ENCODE assay signal across 15 mouse cellular contexts in genomic region chr9:103426425-103426824, GRCm38 (mm10). TPM values are rescaled to one million over a fixed set of nuclear protein-coding genes. Genes with fewer than 3 reads are reported as not detected.
DNase-seq lines count a peak whose midpoint lies in the region; ATAC-seq and TF ChIP-seq lines count a peak whose summit lies in the region.
"Had no signal": no experiment of that assay in that cellular context is flagged by ENCODE, and none has a peak within 500 bp of the region (broad histone marks: within the 10 kb centered on the region; RNA-seq: fewer than 3 reads in every experiment).

No protein-coding gene starts in this region.

- no peak for ATAC-seq in heart, postnatal 0 days (ENCODE audit: insufficient read depth, low read depth)
- peak; percentile 37 for ATAC-seq in CD4-positive, CD25-positive, alpha-beta regulatory T cell, adult 4 months
- no peak for ATAC-seq in hindbrain, embryonic 14.5 days (ENCODE audit: low FRiP score)

- peaks cover 17% of the 10 kb centered on the region for H3K4me1 ChIP-seq in heart, postnatal 0 days (ENCODE audit: control insufficient read depth, insufficient read depth)
- 0 out of 2 replicates have a peak, but pooled peaks cover 13% of the 10 kb centered on the region for H3K4me1 ChIP-seq in hindbrain, embryonic 14.5 days (replicated peaks; ENCODE audit: control insufficient read depth, insufficient read depth, low read length)
- H3K4me1 ChIP-seq: lung, embryonic 15.5 days had no signal

- H3K27me3 ChIP-seq in heart, postnatal 0 days (ENCODE audit: control insufficient read depth, insufficient read depth, low read length) = no peaks in the 10 kb centered on the region
- H3K27me3 ChIP-seq in hindbrain, embryonic 14.5 days (ENCODE audit: control insufficient read depth, insufficient read depth, low read length) = no peaks in the 10 kb centered on the region
- H3K27me3 ChIP-seq: lung, embryonic 15.5 days had no signal

- H3K27ac ChIP-seq in heart, postnatal 0 days (ENCODE audit: low read depth) = no peak overlapping the region
- H3K27ac ChIP-seq in hindbrain, embryonic 14.5 days = no peak overlapping the region
- H3K27ac ChIP-seq: lung, embryonic 15.5 days had no signal

- no peak for DNase-seq in heart, postnatal 0 days (ENCODE audit: low spot score)
- DNase-seq in heart, postnatal 4 days = no peak
- DNase-seq in brain, adult 2 months (ENCODE audit: low read depth, low spot score) = peak; percentile 37
- DNase-seq in thymus, adult 18-20 months = peak; percentile 61 to 77
- no peak for DNase-seq in left cerebral cortex, adult 9 months (ENCODE audit: low spot score in 2 of 2)
- DNase-seq in hindbrain, embryonic 14.5 days (ENCODE audit: low spot score) = no peak
- no peak for DNase-seq in ovary, adult 18-20 months (ENCODE audit: low spot score)
- DNase-seq: adrenal gland, postnatal 25 days; cerebellum, postnatal 36 days; gastrocnemius, postnatal 14 days; kidney, postnatal 14 days; retina, postnatal 1 day had no signal

- no peak overlapping the region for H3K9ac ChIP-seq in heart, postnatal 0 days (replicated peaks; ENCODE audit: low read depth, low read length)
- no peak overlapping the region for H3K9ac ChIP-seq in hindbrain, embryonic 14.5 days
- H3K9ac ChIP-seq: lung, embryonic 15.5 days had no signal

- no peak for TF ChIP-seq CTCF in heart, postnatal 0 days (IDR thresholded peaks at IDR 0.05; ENCODE audit: low read depth)

- no peak for TF ChIP-seq EP300 in heart, postnatal 0 days (IDR thresholded peaks at IDR 0.05; ENCODE audit: low read depth)

- peak overlapping the region; percentile 1; the same call in 1 of the 2 replicates for H3K4me2 ChIP-seq in heart, postnatal 0 days (ENCODE audit: low read depth, low read length)
- no peak overlapping the region for H3K4me2 ChIP-seq in hindbrain, embryonic 14.5 days (replicated peaks)
- H3K4me2 ChIP-seq: lung, embryonic 15.5 days had no signal

- H3K9me3 ChIP-seq in heart, postnatal 0 days (replicated peaks; ENCODE audit: control insufficient read depth, low read length) = no peaks in the 10 kb centered on the region
- no peaks in the 10 kb centered on the region for H3K9me3 ChIP-seq in hindbrain, embryonic 14.5 days (ENCODE audit: control insufficient read depth, low read length)
- H3K9me3 ChIP-seq: lung, embryonic 15.5 days had no signal

- no peaks in the 10 kb centered on the region for H3K36me3 ChIP-seq in heart, postnatal 0 days (replicated peaks; ENCODE audit: control insufficient read depth, insufficient read depth, low read length)
- H3K36me3 ChIP-seq in hindbrain, embryonic 14.5 days (replicated peaks; ENCODE audit: control insufficient read depth, insufficient read depth) = no peaks in the 10 kb centered on the region
- H3K36me3 ChIP-seq: lung, embryonic 15.5 days had no signal

- peak overlapping the region; percentile 16; the same call in 1 of the 2 replicates for H3K4me3 ChIP-seq in heart, postnatal 0 days (ENCODE audit: low read depth, low read length)
- H3K4me3 ChIP-seq in hindbrain, embryonic 14.5 days (replicated peaks; ENCODE audit: low read length) = no peak overlapping the region
- H3K4me3 ChIP-seq: erythroblast, embryonic 14.5 days; lung, embryonic 15.5 days had no signal

- 75% methylated on average over 11 of the region's 11 CpGs for WGBS in heart, postnatal 0 days
- WGBS in hindbrain, embryonic 14.5 days = 83% methylated on average over 11 of the region's 11 CpGs

RNA-seq across cellular contexts. Expression of gene Bfsp2, which starts 53.8 kb away (rescaled TPM):
- total RNA-seq in heart, postnatal 0 days (2014; rRNA removed; ENCODE audit: low replicate concordance) = not detected in 2 replicates
- 1.7 and 2.3 TPM in 2 replicates for polyA plus RNA-seq in heart, postnatal 0 days (2015; fragmentation: Nextera tagmentation; extraction: Ambion mirVana)
- under 1 TPM; 0.38 to 0.88 TPM for total RNA-seq in heart, postnatal 4 days (2021)
- polyA plus RNA-seq in CD4-positive, CD25-positive, alpha-beta regulatory T cell, adult 4 months (2017; shearing (Covaris generic)) = 1 to 10 TPM in 1 of 2 experiments, under 1 TPM in 1; 0.54 to 4.1 TPM
- polyA plus RNA-seq in hindbrain, embryonic 14.5 days (2014; fragmentation: Nextera tagmentation; extraction: Ambion mirVana) = 3.5 and 4.1 TPM in 2 replicates
- total RNA-seq: adrenal gland, postnatal 25 days had no signal

Comparison
In these comparisons a context has a peak if more than half of its experiments do, and no peak if none do; other contexts are left out.
1. DNase-seq: peak in brain, adult 2 months (single experiment) and thymus, adult 18-20 months (2 of 2); none in heart, postnatal 0 days (single experiment), heart, postnatal 4 days (single experiment), left cerebral cortex, adult 9 months (0 of 2), hindbrain, embryonic 14.5 days (single experiment) and ovary, adult 18-20 months (single experiment).